Mouse (Mus musculus): Measurements from ENCODE around the gene Mecr.

The Mecr gene

DNA sequence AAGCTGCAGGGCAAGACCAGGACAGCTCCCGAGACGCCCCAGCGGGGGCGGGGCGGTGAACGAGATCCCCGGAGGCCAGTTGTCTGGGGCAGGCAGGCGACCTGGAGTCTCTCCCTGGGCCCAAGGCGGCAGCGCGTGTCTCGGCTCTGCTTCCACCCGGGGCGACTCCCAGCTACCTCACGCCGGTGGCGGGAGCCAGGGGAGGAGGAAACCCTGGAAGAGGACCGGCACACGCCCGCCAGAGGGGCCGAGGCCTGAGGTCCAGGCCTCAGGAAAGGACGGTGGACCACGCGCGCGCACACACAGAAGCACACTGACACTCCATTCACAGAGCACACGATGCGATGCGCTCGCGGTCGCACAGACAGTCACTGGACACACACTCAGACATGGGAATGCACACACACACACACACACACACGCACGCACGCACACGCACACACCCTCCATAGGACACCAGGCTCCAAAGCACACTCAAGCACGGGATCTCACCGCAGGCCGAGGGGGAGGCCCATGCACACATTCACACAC lies 6.9 kb upstream of the Mecr start:
- DNase-seq (ENCODE audit: low spot score in 2 of 2), result no peak

DNA sequence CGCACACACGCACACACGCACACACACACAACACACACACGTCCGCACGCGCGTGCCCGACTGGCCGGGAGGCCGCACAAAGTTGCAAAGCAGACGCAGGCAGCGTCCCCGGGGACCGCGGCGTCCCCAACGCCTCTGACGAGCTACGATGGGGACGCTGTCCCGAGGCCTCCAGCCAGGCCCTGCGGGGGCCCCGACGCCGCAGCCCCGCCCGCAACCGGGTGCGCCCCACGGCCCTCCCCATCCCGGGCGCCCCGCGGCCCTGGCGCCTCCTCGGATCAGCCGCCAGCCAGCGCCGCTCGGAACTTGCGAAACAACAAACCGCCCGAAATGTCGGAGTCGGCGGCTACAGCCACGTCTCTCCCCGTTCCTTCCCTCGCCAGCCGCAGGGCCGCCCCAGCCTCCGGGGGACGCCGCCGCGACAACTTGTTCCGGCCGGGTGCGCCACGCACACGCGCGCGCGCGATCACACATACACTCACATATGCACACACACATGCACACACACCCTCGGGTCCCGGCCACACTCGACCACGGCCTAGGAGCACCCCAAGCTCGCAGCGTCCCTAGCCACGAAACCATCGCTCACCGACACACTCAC lies 6.3 kb upstream of the Mecr start:
- no peak for DNase-seq (ENCODE audit: low spot score in 2 of 2)

DNA sequence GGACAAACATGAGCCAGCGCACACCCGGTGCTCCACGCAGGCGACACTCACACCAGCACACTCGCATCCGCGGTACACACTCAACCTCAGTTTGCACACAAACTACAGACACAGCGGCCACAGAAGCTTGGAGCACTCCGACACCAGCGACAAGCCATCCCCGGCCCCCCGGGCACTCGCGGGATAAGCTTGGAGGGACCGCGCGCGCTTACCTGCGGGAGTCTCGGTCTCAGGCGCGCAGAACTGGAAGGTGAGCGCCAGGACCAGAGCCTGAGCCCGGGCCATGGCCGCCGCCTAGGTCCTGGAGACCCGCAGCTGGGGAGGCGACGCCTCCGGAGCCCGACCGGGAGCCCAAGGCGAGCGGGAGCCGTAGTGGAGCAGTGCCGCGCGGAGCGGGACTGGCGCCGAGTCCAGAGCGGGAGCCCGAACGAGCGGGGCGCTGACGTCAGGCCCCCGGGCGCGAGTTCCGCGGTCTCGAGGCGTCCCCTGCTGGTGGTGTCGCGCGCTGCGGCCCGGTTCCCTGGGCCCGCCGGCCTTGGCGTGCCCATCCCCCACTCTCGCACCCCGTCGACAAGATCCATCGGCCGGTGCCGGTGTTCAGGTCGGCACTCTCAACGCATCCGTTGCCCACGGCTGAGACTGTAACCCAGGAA lies 5.3 kb upstream of the Mecr start, which contains the start of gene Ptpru:
Gene Ptpru, minus strand, starts transcription at position 417 of the 653 bp plus-strand sequence.
- peak; percentile 91 to 93 for DNase-seq (ENCODE audit: low spot score in 2 of 2)

DNA sequence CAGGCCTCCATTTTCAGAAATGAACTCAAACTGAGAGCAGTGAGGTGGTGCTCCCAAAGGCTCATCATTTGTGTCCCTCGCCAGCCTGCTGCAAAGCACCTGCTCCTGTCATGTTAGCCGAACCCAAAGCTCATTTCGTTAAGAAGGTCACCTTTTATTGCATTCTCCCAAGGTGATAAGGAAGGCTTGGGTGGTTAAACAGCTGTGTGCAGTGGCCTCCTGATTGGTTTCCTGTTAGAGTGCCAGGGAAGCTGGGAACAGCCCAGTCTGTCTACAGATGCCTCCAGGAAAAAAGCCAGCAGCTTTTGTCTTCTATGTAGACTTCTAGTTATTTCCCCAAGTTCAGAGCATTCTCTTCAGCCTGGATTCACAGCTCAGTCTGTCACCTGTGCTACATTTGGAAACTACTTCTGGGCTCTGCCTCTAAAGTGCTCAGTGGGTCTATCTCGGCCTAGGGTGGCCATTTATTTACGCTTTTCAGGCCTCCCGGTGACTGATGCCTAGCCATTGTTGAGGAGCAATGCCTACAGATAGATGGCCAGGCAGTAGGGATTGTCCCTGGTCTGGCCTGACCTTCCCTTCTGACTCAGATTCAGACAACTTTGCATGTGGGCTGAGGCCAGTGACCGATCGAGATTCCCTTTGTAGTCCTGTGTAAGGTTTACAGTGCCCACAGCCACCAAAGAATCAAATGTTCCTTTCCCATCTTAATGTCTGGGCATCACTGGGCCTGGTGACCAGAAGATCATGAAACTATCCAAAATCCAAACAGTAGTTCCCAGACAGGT lies 2.9 kb downstream of the Mecr start:
- no peak for DNase-seq (ENCODE audit: low spot score in 2 of 2)

DNA sequence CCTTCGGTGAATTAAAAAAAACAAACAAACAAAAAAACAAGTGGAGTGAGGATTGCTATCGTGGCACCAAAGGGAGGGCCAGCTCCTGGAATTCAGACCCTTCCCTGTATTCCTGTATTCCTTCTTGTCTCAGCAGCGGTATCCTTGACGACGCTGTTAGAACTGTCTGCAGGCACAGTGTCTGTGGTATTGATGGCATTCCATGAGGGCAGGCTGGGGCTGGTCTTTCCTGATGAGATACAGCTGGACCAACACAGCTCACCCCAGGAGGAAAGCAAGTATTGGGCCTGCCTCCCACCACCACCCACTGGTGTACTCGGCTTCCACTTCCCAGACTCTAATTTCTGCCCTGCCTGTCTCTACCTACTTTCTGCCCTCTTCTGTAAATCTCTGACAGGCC lies 4.8 kb downstream of the Mecr start:
- DNase-seq (ENCODE audit: low spot score in 2 of 2), result no peak

DNA sequence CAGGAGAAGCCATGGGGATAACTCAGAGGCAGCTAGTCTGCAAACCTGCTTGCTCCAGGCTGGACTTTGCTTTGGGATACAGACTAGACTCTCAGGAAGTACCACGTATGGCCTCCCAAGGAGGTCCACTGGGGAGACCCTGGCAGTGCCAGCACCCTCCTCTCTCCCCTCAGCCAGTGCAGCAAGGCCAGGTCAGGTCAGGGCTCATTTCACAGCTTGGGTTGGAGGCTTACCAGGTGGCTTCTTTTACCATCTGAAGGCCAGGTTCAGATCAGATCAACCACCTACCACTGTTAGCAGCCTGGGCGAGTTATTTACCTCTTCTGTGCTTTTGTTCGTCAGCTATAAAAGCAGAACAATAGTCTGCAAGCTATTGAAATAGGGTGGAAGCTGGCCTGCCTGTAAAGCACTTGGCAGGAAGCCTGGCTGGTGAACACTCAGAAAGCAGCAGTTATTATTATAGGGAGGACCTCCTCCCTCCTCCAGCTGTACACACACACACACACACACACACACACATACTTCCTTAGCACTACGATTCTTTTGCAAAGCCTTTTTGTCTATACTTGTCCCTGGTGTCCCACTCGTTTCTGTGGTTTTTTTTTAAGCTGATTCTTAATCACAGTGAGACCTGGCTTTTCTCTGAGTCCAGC lies 6.8 kb downstream of the Mecr start:
- DNase-seq (ENCODE audit: low spot score in 2 of 2), result peak in 1 of 2 experiments; percentile 23

- DNase-seq (ENCODE audit: low spot score in 2 of 2), result no peak
Measured at GRCm38 (mm10) chr4:131854950-131855349, 11.7 kb downstream of the Mecr start.

GRCm38 (mm10) chr4:131860492-131861340 lies 17.4 kb downstream of the Mecr start:
- peak; percentile 71 to 78 for DNase-seq (ENCODE audit: low spot score in 2 of 2)

- no peak for DNase-seq (ENCODE audit: low spot score in 2 of 2)
Measured at GRCm38 (mm10) chr4:131861341-131861739, 18.1 kb downstream of the Mecr start.

DNA sequence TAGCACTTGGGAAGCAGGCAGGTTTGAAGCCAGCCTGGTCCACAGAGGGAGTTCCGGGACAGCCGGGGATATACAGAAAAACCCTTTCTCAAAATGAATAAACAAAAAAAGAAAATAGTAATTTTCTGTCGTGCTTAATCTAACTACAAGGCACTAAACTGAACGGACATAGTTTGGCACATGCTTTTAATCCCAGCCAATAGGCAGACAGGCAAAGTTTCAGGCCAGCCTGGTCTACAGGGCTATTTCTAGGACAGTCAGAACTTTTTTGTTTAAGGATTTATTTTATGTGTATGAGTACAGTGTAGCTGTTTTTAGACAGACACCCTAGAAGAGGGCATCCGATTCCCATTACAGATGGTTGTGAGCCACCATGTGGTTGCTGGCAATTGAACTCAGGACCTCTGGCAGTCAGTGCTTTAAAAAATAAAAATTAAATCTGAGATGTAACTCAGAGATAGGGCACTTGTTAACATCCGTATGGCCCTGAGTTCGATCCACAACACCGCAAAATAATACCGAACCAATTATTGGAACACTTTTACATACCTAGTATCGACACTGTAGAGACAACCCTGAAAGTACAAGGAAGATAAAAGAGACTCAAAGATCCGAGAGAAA lies 29.5 kb downstream of the Mecr start:
- DNase-seq (ENCODE audit: low spot score in 2 of 2), result no peak

DNA sequence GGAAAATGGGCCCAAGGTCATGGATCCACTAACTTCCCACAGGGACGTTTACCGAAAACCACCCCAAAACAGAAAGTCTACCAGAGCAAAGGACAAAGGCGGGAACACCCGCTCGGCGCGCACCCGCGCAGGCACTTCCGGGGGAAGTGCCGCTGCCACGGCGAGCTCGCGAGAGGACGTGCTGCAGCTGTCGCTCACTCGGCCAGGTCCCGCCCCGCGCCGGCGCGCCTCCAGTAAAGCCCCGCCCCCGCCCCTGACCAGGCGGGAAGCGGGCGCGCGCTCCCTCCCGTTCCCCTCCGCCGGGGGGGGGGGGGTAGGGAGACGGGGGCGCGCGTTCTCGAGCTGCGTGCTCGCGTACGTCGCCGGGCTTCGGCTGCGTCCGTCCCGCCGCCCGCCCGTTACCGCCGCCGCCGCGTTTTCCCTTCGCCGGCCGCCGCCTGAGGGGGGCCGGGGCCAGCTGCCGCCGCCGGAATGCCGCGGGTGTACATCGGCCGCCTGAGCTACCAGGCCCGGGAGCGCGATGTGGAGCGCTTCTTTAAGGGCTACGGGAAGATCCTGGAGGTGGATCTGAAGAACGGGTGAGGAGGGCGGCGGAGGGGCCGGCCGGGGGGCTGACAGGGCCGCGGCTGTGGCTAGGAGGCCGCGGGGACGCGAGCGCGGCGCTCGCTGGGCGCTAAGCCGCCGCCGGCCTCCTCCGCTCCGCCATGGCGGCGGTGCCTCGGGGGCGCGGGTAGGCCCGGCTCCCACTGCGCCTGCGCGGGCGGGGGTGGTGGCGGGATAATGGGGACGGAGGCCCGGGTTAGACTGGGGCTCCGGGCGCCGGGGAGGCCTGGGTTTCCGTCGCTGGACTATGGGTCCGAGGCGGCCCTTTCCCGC lies 30.3 kb downstream of the Mecr start, which contains the start of gene Srsf4:
Gene Srsf4, plus strand, starts transcription at position 325 of the 876 bp plus-strand sequence.
- peak; percentile 74 to 82 for DNase-seq (ENCODE audit: low spot score in 2 of 2)

- no peak for DNase-seq (ENCODE audit: low spot score in 2 of 2)
Measured at GRCm38 (mm10) chr4:131874169-131874536, 30.9 kb downstream of the Mecr start.

DNA sequence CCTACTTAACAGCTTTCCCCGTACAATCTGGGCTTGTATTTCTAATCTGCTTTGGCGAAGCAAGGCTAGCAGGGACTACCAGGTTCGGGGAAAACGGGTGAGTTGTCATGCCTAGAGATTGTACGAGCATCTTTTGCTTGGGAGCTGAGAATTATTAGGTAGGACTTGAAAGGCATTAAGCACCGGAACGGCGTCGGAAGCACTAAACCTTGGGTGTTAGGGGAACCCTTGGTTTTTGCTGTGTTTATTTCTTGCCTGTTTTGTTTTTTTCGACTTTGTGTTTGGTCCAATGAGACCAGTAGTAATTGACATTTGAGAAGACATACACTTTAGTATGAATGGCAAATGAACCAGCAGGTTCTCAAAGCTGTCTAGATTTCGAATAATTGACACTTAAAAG lies 31.3 kb downstream of the Mecr start:
- no peak for DNase-seq (ENCODE audit: low spot score in 2 of 2)

- DNase-seq (ENCODE audit: low spot score in 2 of 2), result no peak
Measured at GRCm38 (mm10) chr4:131875242-131875641, 32.0 kb downstream of the Mecr start.

GRCm38 (mm10) chr4:131876836-131877235 lies 33.6 kb downstream of the Mecr start:
- DNase-seq (ENCODE audit: low spot score in 2 of 2), result no peak

DNA sequence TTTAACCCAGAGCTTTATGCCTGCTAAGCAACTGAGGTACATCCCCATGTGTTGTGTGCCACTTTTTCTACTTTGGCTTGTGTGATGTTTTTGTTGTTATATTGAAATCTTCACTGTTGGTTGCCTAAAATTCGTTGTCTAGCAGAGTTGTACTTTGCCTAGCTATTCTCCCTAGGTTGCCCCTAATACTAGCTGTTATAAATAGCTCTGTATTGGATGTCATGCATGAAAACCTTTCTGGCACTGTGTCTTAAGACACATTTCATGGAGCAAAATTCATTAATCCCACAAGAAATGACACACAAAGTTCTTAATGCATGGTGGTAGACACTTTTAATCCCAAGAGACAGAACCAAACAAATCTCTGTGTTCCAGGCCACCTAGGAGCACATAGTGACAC lies 36.4 kb downstream of the Mecr start:
- DNase-seq (ENCODE audit: low spot score in 2 of 2), result no peak

DNA sequence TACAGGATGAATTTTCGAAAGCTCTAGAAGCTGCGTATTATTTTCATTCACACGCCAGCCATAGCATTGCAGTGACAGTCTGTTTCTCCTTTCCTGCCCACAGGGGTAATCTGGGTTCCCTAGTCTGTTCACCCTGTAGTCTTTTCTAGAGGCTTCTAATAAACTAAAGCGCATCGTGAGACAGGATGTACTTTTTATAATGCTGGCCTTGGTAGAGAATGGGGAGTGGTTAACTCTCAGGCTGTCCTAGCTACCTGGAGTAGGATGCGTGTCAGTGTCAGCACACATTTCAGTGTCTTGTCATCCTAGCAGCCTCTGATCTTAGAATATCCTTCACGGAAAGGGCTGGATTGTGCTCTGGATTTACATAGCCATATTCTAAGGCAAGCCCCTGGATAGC lies 38.0 kb downstream of the Mecr start:
- DNase-seq (ENCODE audit: low spot score in 2 of 2), result no peak

- no peak for DNase-seq (ENCODE audit: low spot score in 2 of 2)
Measured at GRCm38 (mm10) chr4:131883571-131883970, 40.3 kb downstream of the Mecr start.

- DNase-seq (ENCODE audit: low spot score in 2 of 2), result no peak
Measured at GRCm38 (mm10) chr4:131885376-131885775, 42.1 kb downstream of the Mecr start.

- no peak for DNase-seq (ENCODE audit: low spot score in 2 of 2)
Measured at GRCm38 (mm10) chr4:131888564-131888963, 45.3 kb downstream of the Mecr start.

Data from frontal cortex, postnatal 25 days (tissue).